In genomic region chr11:80623038-80623380, GRCm38 (mm10) we compare ENCODE assay signal across 9 mouse cellular contexts.
DNase-seq lines count a peak whose midpoint lies in the region; ATAC-seq and TF ChIP-seq lines count a peak whose summit lies in the region.
"Had no signal": no experiment of that assay in that cellular context is flagged by ENCODE, and none has a peak within 500 bp of the region (broad histone marks: within the 10 kb centered on the region; RNA-seq: fewer than 3 reads in every experiment).

No protein-coding gene starts in this region.

- no peaks in the 10 kb centered on the region for H3K36me3 ChIP-seq in neural tube, embryonic 13.5 days
- H3K36me3 ChIP-seq in intestine, embryonic 16.5 days (ENCODE audit: control insufficient read depth, insufficient read depth, low read length): no peaks in the 10 kb centered on the region

- H3K9ac ChIP-seq in neural tube, embryonic 13.5 days: peak overlapping the region; percentile 56
- H3K9ac ChIP-seq in intestine, embryonic 16.5 days (ENCODE audit: low read depth, low read length): no peak overlapping the region

- H3K9me3 ChIP-seq in neural tube, embryonic 13.5 days: no peaks in the 10 kb centered on the region
- H3K9me3 ChIP-seq in intestine, embryonic 16.5 days (ENCODE audit: control insufficient read depth, low read length): no peaks in the 10 kb centered on the region

- ATAC-seq in neural tube, embryonic 13.5 days (ENCODE audit: low read depth): peak; percentile 83
- ATAC-seq in intestine, embryonic 16.5 days: no peak

- no peak for TF ChIP-seq CTCF in gastrocnemius, adult 2 months (IDR thresholded peaks at IDR 0.05)

- 12% methylated on average over 7 of the region's 7 CpGs for WGBS in neural tube, embryonic 13.5 days
- WGBS in intestine, embryonic 16.5 days: 53% methylated on average over 7 of the region's 7 CpGs

- peaks cover 19% of the 10 kb centered on the region for H3K4me1 ChIP-seq in neural tube, embryonic 13.5 days (replicated peaks)
- no peaks in the 10 kb centered on the region for H3K4me1 ChIP-seq in intestine, embryonic 16.5 days (ENCODE audit: control insufficient read depth, insufficient read depth, low read length)

- peaks cover 8% of the 10 kb centered on the region; the same call in 1 of the 2 replicates for H3K27me3 ChIP-seq in neural tube, embryonic 13.5 days
- H3K27me3 ChIP-seq in intestine, embryonic 16.5 days (replicated peaks; ENCODE audit: control insufficient read depth, insufficient read depth, low read length): no peaks in the 10 kb centered on the region

- peak; percentile 64 for DNase-seq in embryo, embryonic 10 days (ENCODE audit: low spot score)
- DNase-seq in forelimb bud, embryonic 11.5 days (ENCODE audit: low read depth, low spot score): peak; percentile 5
- DNase-seq in layer of hippocampus, postnatal 36 days: peak; percentile 71 to 73
- no peak for DNase-seq in testis, postnatal 10 days (ENCODE audit: low spot score)
- no peak for DNase-seq in gastrocnemius, adult 2 months
- no peak for DNase-seq in lung, postnatal 14 days

- H3K27ac ChIP-seq in neural tube, embryonic 13.5 days (replicated peaks): peak overlapping the region; percentile 98
- no peak overlapping the region for H3K27ac ChIP-seq in gastrocnemius, adult 2 months
- no peak overlapping the region for H3K27ac ChIP-seq in intestine, embryonic 16.5 days (ENCODE audit: low read length)
- H3K27ac ChIP-seq: stomach, postnatal 0 days had no signal

- H3K4me2 ChIP-seq in neural tube, embryonic 13.5 days: peak overlapping the region; percentile 49
- no peak overlapping the region for H3K4me2 ChIP-seq in intestine, embryonic 16.5 days (ENCODE audit: low read depth, low read length)

- intact Hi-C loops in gastrocnemius, adult 2 months (cut with DNase I): no loop called here

- peak overlapping the region; percentile 19 for H3K4me3 ChIP-seq in neural tube, embryonic 13.5 days
- H3K4me3 ChIP-seq in gastrocnemius, adult 2 months: no peak overlapping the region
- no peak overlapping the region for H3K4me3 ChIP-seq in intestine, embryonic 16.5 days (ENCODE audit: low read length)

Comparison
In these comparisons a context has a peak if more than half of its experiments do, and no peak if none do; other contexts are left out.
1. DNase-seq: peak in embryo, embryonic 10 days (single experiment), forelimb bud, embryonic 11.5 days (single experiment) and layer of hippocampus, postnatal 36 days (2 of 2); none in testis, postnatal 10 days (single experiment), gastrocnemius, adult 2 months (single experiment) and lung, postnatal 14 days (single experiment).